Mouse (Mus musculus) midbrain, embryonic 10.5 days (tissue): ENCODE data around the gene Galnt16. TPM values are rescaled to one million over a fixed set of nuclear protein-coding genes. Genes with fewer than 3 reads are reported as not detected.

Source experiments
- DNase-seq: peaks from one replicate; pipeline ENCODE4 v3.0.0-alpha.2; 2017; ENCODE audit warnings: low spot score
- H3K27ac ChIP-seq: fragments of 300-500 bp; sonication (generic); replicated peaks from 2 replicates; pipeline ENCODE4 v1.5.1; 2016; ENCODE audit warnings: mild to moderate bottlenecking
- H3K27me3 ChIP-seq: fragments of 300-500 bp; sonication (generic); 2 replicates; pipeline ENCODE4 v1.6.1; 2016; ENCODE audit warnings: low read depth, mild to moderate bottlenecking; ENCODE audit not compliant: poor library complexity, severe bottlenecking
- H3K36me3 ChIP-seq: fragments of 300-500 bp; sonication (generic); 2 replicates; pipeline ENCODE4 v1.6.1; 2016; ENCODE audit warnings: mild to moderate bottlenecking, moderate library complexity
- H3K4me1 ChIP-seq: fragments of 300-500 bp; sonication (generic); 2 replicates; pipeline ENCODE4 v1.6.1; 2016
- H3K4me3 ChIP-seq: fragments of 300-500 bp; sonication (generic); 2 replicates; pipeline ENCODE4 v1.5.1; 2016; ENCODE audit warnings: mild to moderate bottlenecking, moderate library complexity
- H3K9me3 ChIP-seq: fragments of 300-500 bp; sonication (generic); replicated peaks from 2 replicates; pipeline ENCODE4 v1.6.1; 2016; ENCODE audit warnings: mild to moderate bottlenecking
- WGBS: fragments of 180-500 bp; shearing (Covaris S2); methylation state at CpG from one replicate; pipeline ENCODE4 v1.1.7; 2016; 5-methylcytosine and 5-hydroxymethylcytosine counted together
- polyA plus RNA-seq: library from polyadenylated mRNA; unstranded; fragments of >200 nt; fragmentation: Nextera tagmentation; extraction: Ambion mirVana; gene quantifications from 2 replicates; pipeline ENCODE4 v1.2.1, GENCODE M21; 2016

Galnt16 gene
- polyA plus RNA-seq, 1 experiment from 2014 or later, result 28.4 TPM

DNA sequence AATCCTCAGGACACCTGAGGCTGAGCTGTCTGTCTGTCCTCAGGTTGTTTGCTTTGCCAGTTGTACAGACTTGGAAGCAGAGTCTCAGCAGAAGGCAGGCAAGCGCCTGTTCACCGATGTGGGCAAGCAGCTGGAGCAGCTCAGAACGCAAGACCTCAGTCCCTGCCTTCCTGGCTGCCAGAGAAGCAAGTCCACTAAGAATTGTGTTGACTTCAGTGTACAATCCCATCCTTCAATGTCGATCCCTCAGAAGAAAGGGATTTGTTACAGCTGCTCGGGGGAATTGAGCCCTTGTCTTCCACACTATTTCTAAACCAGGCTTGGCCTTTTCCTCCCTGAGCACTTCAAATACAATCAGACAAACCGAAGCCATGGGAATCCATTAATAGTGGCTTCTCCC is 20.2 kb downstream of the Galnt16 start:
- peaks cover 6% of the 10 kb centered on the region; the same call in 1 of the 2 replicates for H3K27me3 ChIP-seq
- no peak overlapping the region for H3K27ac ChIP-seq
- H3K36me3 ChIP-seq, result no peaks in the 10 kb centered on the region
- H3K4me1 ChIP-seq, result no peaks in the 10 kb centered on the region
- no peak overlapping the region for H3K4me3 ChIP-seq
- no peaks in the 10 kb centered on the region for H3K9me3 ChIP-seq
- WGBS, result 78% methylated on average over 6 of the region's 6 CpGs
- DNase-seq, result no peak

DNA sequence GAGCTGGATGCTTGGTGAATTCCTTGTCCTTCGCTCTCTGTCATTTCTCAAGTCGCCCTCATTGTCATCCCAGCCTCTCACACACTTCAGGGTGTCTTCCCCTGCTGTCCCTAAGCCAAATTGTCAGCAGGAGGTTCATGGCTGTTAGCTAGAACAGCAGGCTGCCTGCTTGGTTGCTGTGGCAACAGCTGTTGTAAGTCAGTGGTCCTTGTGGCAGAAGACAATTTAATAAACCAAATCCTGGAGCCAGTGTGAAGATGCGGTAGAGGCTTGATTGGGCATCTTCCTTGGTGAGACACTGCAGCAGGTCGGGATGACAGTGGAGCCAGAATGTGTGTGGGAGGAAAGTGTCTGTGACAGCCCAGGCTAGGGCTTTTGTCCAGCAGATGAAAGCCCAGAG is 27.2 kb downstream of the Galnt16 start:
- Histone ChIP-seq H3K4me1 (peaks cover 23% of the 10 kb centered on the region), H3K4me3 (no peak overlapping the region), H3K27ac (0 out of 2 replicates have a peak overlapping the region, but pooled peaks have one; percentile 13), H3K9me3 (no peaks in the 10 kb centered on the region), H3K36me3 (no peaks in the 10 kb centered on the region), H3K27me3 (peaks cover 40% of the 10 kb centered on the region)
- WGBS, result 8% methylated on average over 4 of the region's 4 CpGs
- peak; percentile 49 for DNase-seq

DNA sequence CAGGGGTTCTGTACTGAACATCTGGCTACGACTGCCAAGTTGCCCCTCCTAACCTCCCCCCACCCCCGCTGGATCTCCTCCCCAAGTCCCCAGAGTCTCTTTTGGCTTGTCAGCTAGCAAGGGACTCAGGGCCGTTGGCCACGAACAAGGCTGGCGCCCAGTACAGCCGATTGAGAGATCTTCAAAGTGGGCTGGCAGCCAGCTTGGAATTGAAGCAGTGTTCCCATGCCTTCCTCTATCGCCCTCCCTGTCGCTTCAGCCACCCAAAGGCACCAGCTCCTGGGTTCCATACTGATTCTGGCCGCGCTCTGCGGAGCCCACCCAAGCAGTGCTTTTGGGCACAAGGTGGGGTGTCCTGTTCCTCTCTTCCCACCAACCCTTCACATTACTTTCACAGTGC is 31.6 kb downstream of the Galnt16 start:
- H3K4me1 ChIP-seq, result peaks cover 31% of the 10 kb centered on the region
- no peak overlapping the region for H3K4me3 ChIP-seq
- H3K27me3 ChIP-seq, result peaks cover 31% of the 10 kb centered on the region
- no peaks in the 10 kb centered on the region for H3K9me3 ChIP-seq
- WGBS, result 78% methylated on average over 11 of the region's 11 CpGs
- no peaks in the 10 kb centered on the region for H3K36me3 ChIP-seq
- H3K27ac ChIP-seq, result no peak overlapping the region
- DNase-seq, result no peak

DNA sequence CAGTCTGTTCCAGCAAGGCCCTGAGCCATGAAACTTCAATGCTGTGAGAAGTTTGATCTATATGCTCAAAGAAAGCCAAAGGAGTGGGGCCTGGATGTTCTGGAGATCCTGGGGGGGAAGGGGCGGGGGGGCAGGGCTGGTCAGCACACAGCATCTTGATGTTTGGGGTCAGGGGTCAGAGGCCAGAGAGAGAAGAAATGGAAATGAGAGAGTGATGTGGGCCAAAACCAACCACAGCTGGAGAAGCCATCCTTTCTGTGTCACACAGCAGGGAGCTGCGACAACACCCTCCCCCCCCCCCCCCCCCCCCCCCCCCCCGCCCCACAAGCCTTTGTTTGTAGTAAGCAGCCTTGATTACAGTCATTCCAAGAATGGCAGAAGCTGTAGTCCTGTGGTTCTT is 35.1 kb downstream of the Galnt16 start:
- peak overlapping the region; percentile 57 for H3K27ac ChIP-seq
- WGBS, result 3% methylated on average over 3 of the region's 3 CpGs
- no peak overlapping the region for H3K4me3 ChIP-seq
- peak; percentile 22 for DNase-seq
- peaks cover 27% of the 10 kb centered on the region for H3K4me1 ChIP-seq
- H3K36me3 ChIP-seq, result no peaks in the 10 kb centered on the region
- H3K9me3 ChIP-seq, result no peaks in the 10 kb centered on the region
- H3K27me3 ChIP-seq, result peaks cover 9% of the 10 kb centered on the region; the same call in 1 of the 2 replicates

DNA sequence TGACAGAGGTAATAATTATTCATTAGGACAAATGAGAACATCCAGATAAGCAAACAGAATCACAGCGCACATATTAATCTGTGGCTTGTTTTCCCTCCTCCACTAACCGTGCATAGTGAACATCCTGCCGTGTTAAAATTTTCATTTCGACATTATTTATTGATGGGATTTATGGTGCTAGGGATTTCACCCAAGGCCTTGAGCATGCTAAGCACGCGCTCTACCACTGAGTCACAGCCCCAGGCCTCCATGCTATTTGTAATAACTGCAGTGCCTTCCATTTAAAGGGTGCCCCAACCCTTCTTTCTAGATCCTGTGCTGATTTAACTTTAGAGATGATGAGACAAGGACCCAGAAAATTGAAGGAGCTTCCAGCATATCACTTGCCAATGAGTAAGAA is 36.2 kb downstream of the Galnt16 start:
- WGBS, result 95% methylated on average over 6 of the region's 6 CpGs
- no peaks in the 10 kb centered on the region for H3K36me3 ChIP-seq
- 0 out of 2 replicates have a peak, but pooled peaks cover 2% of the 10 kb centered on the region for H3K27me3 ChIP-seq
- peaks cover 26% of the 10 kb centered on the region for H3K4me1 ChIP-seq
- no peak for DNase-seq
- no peak overlapping the region for H3K4me3 ChIP-seq
- no peaks in the 10 kb centered on the region for H3K9me3 ChIP-seq
- H3K27ac ChIP-seq, result no peak overlapping the region

DNA sequence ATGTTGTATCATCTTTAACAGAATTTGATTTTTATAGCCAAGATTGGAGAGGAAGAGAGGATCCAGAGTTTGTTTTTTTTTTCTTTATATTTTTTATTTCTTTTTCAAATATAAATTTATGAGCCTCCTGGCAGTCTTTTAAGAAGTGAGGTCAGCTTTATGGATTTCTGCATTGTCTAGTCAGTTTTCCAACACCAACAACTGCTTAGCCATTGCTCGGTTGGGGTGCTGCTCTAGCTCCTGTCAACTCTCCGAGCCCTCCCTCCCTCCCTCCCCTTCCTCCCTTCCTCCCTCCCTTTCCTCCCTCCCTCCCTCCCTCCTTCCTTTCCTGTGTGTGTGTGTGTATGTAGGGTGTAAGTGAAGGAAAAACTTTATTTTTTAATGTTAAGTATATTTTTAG is 43.8 kb downstream of the Galnt16 start:
- Histone ChIP-seq H3K4me3 (no peak overlapping the region), H3K27me3 (no peaks in the 10 kb centered on the region)
- WGBS, result 31% methylated on average over 2 of the region's 2 CpGs

DNA sequence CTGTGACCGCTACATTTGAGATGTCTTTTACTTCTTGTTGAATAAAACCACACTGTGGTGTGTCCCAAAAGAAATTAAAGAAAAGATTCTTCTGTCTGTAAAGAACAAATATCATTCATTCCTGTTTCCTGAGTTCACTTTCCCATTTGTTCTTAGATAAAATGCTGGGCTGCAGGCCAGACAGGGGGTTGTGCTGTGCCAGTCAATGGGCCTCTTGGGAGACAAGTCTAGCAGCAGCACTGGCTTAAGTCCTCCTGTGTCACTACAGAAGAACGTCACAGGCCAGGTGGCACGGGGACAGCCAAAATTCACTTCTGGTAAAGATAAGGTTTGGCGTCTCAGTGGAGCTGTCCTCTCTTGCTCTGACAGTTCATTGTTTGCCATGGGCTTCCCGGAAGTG is 44.7 kb downstream of the Galnt16 start:
- WGBS, result 79% methylated on average over 5 of the region's 5 CpGs
- H3K27ac ChIP-seq, result no peak overlapping the region

More for the DNA sequence above, 43.8 kb downstream of the Galnt16 start:
- Histone ChIP-seq H3K4me1 (peaks cover 20% of the 10 kb centered on the region), H3K9me3 (no peaks in the 10 kb centered on the region), H3K27ac (no peak overlapping the region), H3K36me3 (no peaks in the 10 kb centered on the region)
- DNase-seq, result no peak

DNA sequence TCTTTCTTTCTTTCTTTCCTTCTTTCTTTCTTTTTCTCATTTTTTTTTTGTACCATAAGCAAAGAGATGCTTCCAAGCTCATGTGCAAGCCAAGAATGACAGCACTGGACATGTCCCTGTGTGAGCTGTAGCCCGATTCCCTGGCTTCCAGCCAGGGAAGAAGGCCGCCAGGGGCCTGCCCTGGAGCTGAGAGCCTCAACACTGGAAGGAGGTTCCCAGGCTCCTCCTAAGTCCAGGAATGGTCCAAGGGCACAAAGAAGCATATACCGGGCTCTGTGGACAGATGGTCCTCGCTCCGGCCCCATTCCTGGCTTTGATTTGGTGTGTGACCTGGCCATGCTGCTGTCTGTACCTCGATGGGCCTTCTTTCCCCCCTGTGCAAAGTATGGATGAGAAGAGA is 46.9 kb downstream of the Galnt16 start:
- no peak for DNase-seq
- Histone ChIP-seq H3K4me1 (peaks cover 24% of the 10 kb centered on the region), H3K27me3 (no peaks in the 10 kb centered on the region), H3K27ac (no peak overlapping the region), H3K4me3 (no peak overlapping the region), H3K36me3 (no peaks in the 10 kb centered on the region), H3K9me3 (no peaks in the 10 kb centered on the region)
- WGBS, result 89% methylated on average over 6 of the region's 6 CpGs

More for the DNA sequence above, 44.7 kb downstream of the Galnt16 start:
- Histone ChIP-seq H3K4me1 (peaks cover 22% of the 10 kb centered on the region), H3K4me3 (no peak overlapping the region), H3K9me3 (no peaks in the 10 kb centered on the region), H3K27me3 (no peaks in the 10 kb centered on the region), H3K36me3 (no peaks in the 10 kb centered on the region)
- no peak for DNase-seq

DNA sequence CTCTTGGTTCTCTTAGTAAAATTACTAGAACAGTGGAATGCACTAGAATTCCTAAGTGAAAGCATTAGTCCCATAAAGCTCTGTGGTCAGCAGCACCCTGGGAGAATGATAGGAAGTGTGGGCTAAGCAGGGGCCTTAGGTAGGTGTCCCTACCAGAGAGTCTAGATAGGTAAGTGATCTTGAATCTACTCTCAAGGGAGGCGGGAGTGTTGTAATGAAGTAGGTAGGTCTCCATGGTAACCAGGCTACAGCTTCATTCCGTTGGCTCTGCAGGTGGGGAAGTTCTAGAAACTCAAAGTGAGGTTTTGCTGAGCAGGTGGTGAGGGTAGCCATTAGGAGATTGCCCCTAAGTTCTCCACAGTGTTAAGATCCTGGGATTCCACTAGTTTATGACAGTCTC is 47.7 kb downstream of the Galnt16 start:
- 72% methylated on average over 2 of the region's 2 CpGs for WGBS
- peaks cover 24% of the 10 kb centered on the region for H3K4me1 ChIP-seq
- DNase-seq, result no peak
- H3K27ac ChIP-seq, result no peak overlapping the region
- no peak overlapping the region for H3K4me3 ChIP-seq
- no peaks in the 10 kb centered on the region for H3K27me3 ChIP-seq
- no peaks in the 10 kb centered on the region for H3K9me3 ChIP-seq
- no peaks in the 10 kb centered on the region for H3K36me3 ChIP-seq

DNA sequence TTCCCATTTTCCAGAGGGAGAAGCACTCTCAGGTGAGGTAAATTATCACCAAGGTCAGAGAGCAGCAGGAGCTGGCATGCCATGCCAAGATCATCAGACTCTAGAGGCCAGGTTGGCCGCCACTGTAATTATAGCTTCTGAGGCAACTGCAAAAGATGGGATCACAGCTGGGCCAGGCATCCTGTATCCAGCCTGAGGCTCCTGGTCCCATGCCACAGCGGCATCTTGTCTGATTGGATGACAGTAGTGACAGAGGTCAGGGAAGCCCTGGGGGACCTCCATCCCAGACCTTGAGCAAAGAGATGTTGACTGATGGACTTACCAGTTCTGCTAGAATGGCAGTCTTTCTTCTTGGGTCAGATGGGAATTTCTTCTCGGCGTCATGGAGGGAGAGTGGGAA is 48.4 kb downstream of the Galnt16 start:
- Histone ChIP-seq H3K4me1 (peaks cover 24% of the 10 kb centered on the region), H3K9me3 (no peaks in the 10 kb centered on the region), H3K27me3 (no peaks in the 10 kb centered on the region), H3K36me3 (no peaks in the 10 kb centered on the region), H3K27ac (no peak overlapping the region; the same call in 1 of the 2 replicates), H3K4me3 (no peak overlapping the region)
- no peak for DNase-seq
- 62% methylated on average over 4 of the region's 4 CpGs for WGBS

DNA sequence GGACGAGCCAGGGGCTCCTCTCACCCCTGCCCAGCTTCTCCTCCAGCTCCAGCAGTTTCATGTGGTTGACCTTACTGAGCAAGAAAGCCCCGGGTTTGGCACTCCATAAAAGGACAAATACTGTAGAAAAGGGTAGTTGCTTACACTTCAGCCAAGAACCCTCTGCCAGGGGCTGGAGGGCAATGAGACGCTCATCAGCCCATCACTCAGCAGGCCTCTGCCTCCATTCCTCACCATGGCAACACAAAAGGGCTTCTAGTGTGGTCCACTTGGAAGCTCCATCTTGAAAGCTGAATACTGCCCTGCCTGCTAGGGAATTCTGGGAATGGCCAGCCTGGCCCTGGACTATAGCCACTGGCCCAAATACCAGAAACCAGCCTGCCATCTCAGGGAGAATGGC is 49.3 kb downstream of the Galnt16 start:
- H3K27me3 ChIP-seq, result no peaks in the 10 kb centered on the region
- no peak overlapping the region for H3K4me3 ChIP-seq
- H3K27ac ChIP-seq, result no peak overlapping the region; the same call in 1 of the 2 replicates
- no peaks in the 10 kb centered on the region for H3K9me3 ChIP-seq
- 39% methylated on average over 3 of the region's 3 CpGs for WGBS
- no peak for DNase-seq
- H3K4me1 ChIP-seq, result peaks cover 24% of the 10 kb centered on the region
- no peaks in the 10 kb centered on the region for H3K36me3 ChIP-seq

DNA sequence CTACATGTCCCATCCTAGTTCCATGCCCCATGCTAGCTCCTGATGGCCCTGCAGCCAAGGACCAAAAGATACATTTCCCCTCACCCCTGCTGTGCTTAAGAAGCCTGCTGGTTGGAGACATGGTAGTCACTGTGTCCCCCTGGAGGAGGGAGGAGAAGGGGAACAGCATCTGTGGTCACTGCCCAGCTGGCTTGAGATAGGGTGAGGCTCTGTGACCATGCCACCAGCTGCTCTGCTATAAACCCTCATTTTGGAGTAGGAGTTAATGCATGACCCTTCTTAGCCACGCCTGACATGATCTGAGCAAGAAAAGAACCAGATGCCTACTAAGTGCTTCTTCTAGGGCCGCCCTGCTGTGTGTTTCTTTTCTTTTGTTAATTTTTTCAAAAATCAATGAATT is 51.5 kb downstream of the Galnt16 start:
- Histone ChIP-seq H3K9me3 (no peaks in the 10 kb centered on the region), H3K4me1 (peaks cover 28% of the 10 kb centered on the region), H3K36me3 (no peaks in the 10 kb centered on the region), H3K4me3 (no peak overlapping the region), H3K27ac (no peak overlapping the region), H3K27me3 (no peaks in the 10 kb centered on the region)
- DNase-seq, result no peak
- WGBS, result 78% methylated on average over 2 of the region's 2 CpGs

DNA sequence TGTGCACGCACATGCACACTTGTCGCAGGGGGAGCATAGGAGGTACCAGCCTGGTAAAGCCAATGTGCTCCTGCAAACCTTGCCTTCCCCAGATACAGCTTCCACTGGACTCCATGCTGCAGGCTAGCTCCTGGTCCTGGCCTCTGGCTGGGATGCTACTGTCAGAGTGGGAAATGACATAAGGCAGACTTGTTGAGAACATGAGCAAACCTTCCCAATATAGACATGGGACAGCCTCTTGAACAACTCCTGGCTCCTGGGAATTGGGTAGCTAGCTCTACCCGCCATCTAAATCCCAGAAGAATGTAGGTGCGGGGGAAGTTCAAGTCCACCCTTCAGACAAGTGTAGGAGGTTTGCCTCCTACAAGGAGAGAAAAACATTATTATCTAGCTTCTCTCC is 56.2 kb downstream of the Galnt16 start:
- Histone ChIP-seq H3K4me3 (no peak overlapping the region), H3K9me3 (no peaks in the 10 kb centered on the region), H3K27ac (no peak overlapping the region), H3K36me3 (peaks cover 25% of the 10 kb centered on the region), H3K4me1 (peaks cover 13% of the 10 kb centered on the region), H3K27me3 (no peaks in the 10 kb centered on the region)
- 87% methylated on average over 4 of the region's 4 CpGs for WGBS
- DNase-seq, result no peak

DNA sequence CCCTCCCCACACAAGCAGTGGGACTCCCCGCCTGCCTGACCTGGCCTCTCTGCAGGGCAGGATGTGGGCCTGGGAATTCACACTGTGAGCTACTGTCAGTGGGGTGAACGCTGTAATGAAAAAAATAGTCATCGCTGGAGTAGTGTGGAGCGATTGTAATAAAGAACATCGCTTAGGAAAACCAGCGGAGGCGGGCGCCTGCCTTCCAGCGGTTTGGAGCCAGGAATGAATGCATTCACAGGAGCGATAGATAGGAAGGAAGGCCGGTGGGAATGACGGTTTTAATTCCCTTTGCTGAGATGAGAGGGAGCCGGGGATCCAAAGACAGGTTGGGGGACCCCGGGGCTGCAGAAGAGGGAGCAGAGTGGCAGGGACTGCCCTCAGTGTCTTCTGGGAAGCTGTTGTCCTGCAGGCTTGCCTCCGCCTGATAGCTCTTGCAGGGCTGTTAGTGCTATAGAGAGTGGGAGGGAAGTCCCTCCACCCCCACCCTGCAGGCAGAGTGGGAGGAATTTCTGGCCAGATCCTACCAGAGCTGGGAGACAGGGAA is 56.8 kb downstream of the Galnt16 start:
- H3K27ac ChIP-seq, result peak overlapping the region; percentile 42
- no peak for DNase-seq
- 36% methylated on average over 15 of the region's 15 CpGs for WGBS
- no peak overlapping the region for H3K4me3 ChIP-seq
- no peaks in the 10 kb centered on the region for H3K27me3 ChIP-seq
- H3K36me3 ChIP-seq, result peaks cover 25% of the 10 kb centered on the region
- no peaks in the 10 kb centered on the region for H3K9me3 ChIP-seq
- peaks cover 9% of the 10 kb centered on the region for H3K4me1 ChIP-seq
